Mouse (Mus musculus): Measurements from ENCODE around the gene Camk2n1.

Camk2n1 gene

DNA sequence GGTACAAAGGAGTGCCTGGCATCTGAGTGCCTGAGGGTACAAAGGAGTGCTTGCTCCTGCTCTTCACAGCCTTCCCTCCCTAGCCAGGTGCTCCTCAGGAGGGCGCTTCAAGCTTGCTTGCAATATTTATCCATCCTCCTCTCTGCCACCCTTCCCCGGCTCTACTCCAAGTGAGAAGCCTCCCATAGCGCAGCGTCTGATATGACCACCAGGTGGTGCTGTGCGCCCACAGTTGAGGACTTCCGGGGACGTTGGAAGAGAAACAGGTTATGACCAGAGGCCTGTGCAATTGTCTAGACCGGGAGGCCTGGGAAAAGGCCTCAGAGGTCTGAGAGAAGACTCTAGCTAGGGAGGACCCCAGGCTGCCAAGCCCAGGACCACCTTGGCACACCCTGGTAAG, 6.7 kb upstream of the Camk2n1 start:
- in situ Hi-C loops (cut with MboI, MseI), result loop anchor here (5.0 to 10.0 kb wide), 2 partner anchors 255 to 407 kb away; no protein-coding TSS in a partner anchor

GRCm38 (mm10) chr4:138447827-138448602, 6.1 kb upstream of the Camk2n1 start:
- in situ Hi-C loops (cut with MboI, MseI), result loop anchor here (5.0 to 10.0 kb wide), 2 partner anchors 254 to 407 kb away; no protein-coding TSS in a partner anchor

DNA sequence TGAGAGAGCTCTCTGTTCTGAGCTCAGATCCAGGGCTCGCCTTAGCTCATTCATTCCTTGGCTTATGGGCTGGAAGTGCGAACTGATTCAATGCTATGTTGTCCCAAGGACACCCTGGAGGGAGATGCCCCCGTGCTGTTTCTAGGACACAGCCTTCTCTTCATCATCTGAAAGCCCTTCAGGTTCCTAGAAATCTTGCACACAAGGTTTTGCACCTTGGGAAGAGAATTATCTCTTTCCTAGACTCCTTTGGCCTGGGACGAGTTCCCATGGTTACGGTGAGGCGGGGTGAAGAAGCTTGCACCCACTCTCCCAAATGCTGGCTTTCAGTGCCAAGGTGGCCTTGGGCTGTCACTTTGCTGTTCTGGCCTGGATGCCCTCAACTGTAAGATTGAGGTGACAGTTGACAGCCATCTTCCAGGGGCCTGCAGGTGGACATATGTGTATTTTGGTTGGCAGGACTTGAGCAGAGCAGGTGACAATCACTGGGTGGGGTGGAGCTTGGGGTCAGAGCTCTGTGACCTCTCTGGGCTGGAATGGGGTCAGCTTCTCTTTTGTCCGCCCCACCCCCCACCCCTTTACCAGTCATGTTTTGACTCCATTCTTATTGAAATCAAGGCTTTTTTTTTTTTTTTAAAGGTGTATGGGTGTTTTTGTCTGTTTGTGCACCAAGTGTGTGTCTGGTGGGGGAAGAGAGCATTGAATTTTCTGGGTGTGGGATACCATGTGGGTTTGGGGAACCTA, 5.1 kb upstream of the Camk2n1 start:
- in situ Hi-C loops (cut with MboI, MseI), result loop anchor here (5.0 to 10.0 kb wide), 2 partner anchors 253 to 406 kb away; no protein-coding TSS in a partner anchor

- in situ Hi-C loops (cut with MboI, MseI), result loop anchor here (5.0 to 10.0 kb wide), 2 partner anchors 253 to 405 kb away; no protein-coding TSS in a partner anchor
These were observed 4.3 kb upstream of the Camk2n1 start for GRCm38 (mm10) chr4:138449636-138450314.

GRCm38 (mm10) chr4:138452306-138453096, 1.6 kb upstream of the Camk2n1 start:
- in situ Hi-C loops (cut with MboI, MseI), result no loop called here

GRCm38 (mm10) chr4:138453097-138453752, 889 bp upstream of the Camk2n1 start:
- in situ Hi-C loops (cut with MboI, MseI), result no loop called here

DNA sequence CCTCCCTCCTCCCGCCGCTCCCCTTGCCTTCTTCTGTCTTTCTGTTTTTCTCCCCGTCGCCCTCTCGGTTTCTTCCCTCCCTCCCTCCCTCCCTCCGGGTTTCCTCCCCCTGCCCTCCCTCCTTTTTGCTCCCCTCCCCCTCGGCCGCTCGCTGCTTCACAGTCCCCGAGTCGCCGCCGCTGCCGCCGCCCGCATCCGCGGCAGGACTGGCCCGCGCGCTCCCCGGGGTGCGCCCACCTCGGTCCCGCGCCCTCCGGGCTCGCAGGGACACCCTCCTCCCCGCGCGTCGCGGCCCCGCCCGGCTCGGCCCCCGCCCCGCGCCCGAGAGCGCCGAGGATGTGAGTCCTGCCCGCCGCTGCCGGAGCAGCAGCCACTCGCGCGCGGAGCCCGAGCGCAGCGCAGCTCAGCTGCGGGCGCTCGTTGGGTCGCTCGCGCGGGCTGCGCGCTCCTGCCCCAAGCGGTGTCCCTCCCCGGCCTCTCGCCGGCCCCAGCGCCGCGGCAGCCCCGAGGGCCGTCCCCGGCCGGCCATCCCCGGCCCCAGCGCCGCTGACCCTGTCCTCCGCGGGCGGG, 542 bp downstream of the Camk2n1 start:
- in situ Hi-C loops (cut with MboI, MseI), result no loop called here

GRCm38 (mm10) chr4:138455141-138455955, 1.2 kb downstream of the Camk2n1 start:
- in situ Hi-C loops (cut with MboI, MseI), result no loop called here

DNA sequence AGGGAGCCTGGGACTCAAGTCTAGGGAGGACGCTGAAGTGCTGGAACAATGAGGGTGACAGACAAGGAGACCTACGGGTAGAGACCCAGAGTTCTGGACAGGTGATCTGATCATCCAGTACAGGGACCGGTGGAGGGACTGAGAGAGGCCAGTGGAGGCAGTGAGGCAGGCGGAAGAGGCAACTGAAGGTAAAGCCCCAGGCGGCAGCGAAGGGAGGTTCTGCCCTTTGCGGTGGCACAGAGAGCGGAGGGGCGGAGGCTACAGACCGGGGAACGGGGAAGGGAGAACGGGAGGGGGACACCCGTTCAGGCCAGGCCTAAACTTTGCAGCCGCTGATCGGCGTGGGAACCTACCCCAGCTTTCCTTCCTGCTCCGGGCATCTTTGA, 1.8 kb downstream of the Camk2n1 start:
- in situ Hi-C loops (cut with MboI, MseI), result no loop called here

DNA sequence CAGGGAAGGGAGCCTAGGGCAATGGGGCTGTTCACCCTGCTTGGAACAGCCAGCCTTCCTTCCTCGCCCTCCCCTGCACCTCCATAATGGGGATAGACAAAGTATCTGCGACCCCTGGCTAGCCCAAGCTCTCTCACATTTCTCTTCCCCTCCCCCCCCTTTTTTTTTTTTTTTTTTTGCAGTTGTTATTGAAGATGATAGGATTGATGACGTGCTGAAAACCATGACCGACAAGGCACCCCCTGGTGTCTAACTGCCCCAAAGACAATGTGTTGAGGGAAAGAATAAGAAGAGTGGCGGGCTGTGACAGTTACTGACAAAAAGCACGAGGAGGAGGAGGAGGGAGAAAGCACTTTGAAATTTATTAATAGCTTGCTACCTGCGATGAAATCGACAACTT, 2.4 kb downstream of the Camk2n1 start:
- in situ Hi-C loops (cut with MboI, MseI), result no loop called here

DNA sequence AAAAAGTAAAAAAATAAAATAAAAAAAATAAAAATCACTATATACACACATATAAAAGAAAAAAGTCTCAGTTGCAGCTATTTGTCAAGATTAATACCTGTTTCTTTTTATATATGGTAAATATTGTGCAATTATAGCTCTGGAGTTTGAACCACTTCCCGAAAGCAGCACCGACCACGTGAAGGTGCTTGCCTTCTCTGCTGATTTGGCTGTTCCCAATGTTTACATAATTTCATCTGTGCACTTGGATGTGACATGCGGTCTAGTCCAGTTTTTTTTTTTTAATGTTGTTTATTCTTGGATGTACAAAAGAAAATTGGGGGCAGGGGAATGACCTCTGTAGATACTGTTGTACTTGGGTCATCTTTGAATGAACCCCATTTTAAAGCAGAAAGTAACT, 3.0 kb downstream of the Camk2n1 start:
- in situ Hi-C loops (cut with MboI, MseI), result no loop called here

- in situ Hi-C loops (cut with MboI, MseI), result no loop called here
These were observed 4.1 kb downstream of the Camk2n1 start for GRCm38 (mm10) chr4:138458171-138458570.

GRCm38 (mm10) chr4:138458735-138459440, 4.8 kb downstream of the Camk2n1 start:
- in situ Hi-C loops (cut with MboI, MseI), result no loop called here

DNA sequence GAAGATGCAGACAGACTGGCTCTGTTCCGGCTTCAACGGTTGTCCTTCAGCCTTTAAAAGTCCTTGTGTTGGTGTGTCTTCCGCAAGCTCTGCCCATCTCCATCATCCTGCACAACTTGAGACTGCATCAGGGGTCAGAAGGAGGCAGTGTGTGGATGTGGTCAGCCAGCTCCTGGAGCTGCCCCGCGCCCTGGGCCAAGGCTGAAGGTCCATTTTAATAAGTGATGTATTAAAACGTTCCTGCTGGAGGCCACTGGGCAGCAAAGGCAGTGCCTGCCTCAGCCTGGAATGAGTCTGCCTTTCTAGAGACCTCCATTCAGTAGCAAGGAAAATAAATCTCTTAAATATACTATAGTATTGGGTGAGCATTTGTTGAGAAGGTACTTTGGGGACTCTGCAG, 5.7 kb downstream of the Camk2n1 start:
- in situ Hi-C loops (cut with MboI, MseI), result loop anchor here (10.0 kb wide), 1 partner anchor 95 kb away; no protein-coding TSS in a partner anchor

- in situ Hi-C loops (cut with MboI, MseI), result loop anchor here (10.0 kb wide), 1 partner anchor 94 kb away; no protein-coding TSS in a partner anchor
These were observed 6.8 kb downstream of the Camk2n1 start for GRCm38 (mm10) chr4:138460910-138461309.

- in situ Hi-C loops (cut with MboI, MseI), result loop anchor here (10.0 kb wide), 1 partner anchor 93 kb away; no protein-coding TSS in a partner anchor
These were observed 7.4 kb downstream of the Camk2n1 start for GRCm38 (mm10) chr4:138461471-138461870.

GRCm38 (mm10) chr4:138462971-138463831, 9.1 kb downstream of the Camk2n1 start:
- in situ Hi-C loops (cut with MboI, MseI), result loop anchor here (10.0 kb wide), 1 partner anchor 92 kb away; no protein-coding TSS in a partner anchor

Data from T-helper 1 cell (primary cell).